Mouse (Mus musculus) bone marrow, adult 2 months (tissue): ENCODE data around the gene Fxyd7.

ENCODE experiments used
- CTCF ChIP-seq: fragments of 200-500 bp; IDR thresholded peaks from 2 replicates; pipeline ENCODE4 v1.5.1; 2011; ENCODE audit warnings: low read length, control low read depth; ENCODE audit not compliant: control insufficient read depth, insufficient read depth
- POLR2A ChIP-seq: fragments of 200-500 bp; IDR thresholded peaks from 2 replicates; pipeline ENCODE4 v1.6.1; 2011; ENCODE audit warnings: low read depth, mild to moderate bottlenecking, control low read depth, low read length, borderline replicate concordance; ENCODE audit not compliant: control insufficient read depth

- TF ChIP-seq POLR2A, result no peak
- TF ChIP-seq CTCF, result no peak
Observed at GRCm38 (mm10) chr7:31017104-31017901, 34.0 kb downstream of the Fxyd7 start.
